Mouse (Mus musculus) heart, embryonic 11.5 days (tissue): Measurements from ENCODE around the gene Ttc7b. TPM values are rescaled to one million over a fixed set of nuclear protein-coding genes. Genes with fewer than 3 reads are reported as not detected.

ENCODE experiments used
- ATAC-seq: fragments of 200-750 bp; cut with Nextera tagmentation; replicated peaks from 2 replicates; pipeline ENCODE4 v1.8.0; 2017; ENCODE audit warnings: moderate library complexity; ENCODE audit not compliant: insufficient number of reproducible peaks, low FRiP score, low TSS enrichment
- H3K27ac ChIP-seq: fragments of 300-500 bp; sonication (generic); 2 replicates; pipeline ENCODE4 v1.5.1; 2014; ENCODE audit warnings: mild to moderate bottlenecking, low read depth, low read length
- H3K27me3 ChIP-seq: fragments of 300-500 bp; sonication (generic); 2 replicates; pipeline ENCODE4 v1.6.1; 2014; ENCODE audit warnings: mild to moderate bottlenecking, low read length, mixed read lengths; ENCODE audit not compliant: control insufficient read depth, insufficient read depth
- H3K36me3 ChIP-seq: fragments of 300-500 bp; sonication (generic); 2 replicates; pipeline ENCODE4 v1.6.1; 2014; ENCODE audit warnings: mild to moderate bottlenecking, low read length, moderate library complexity, mixed read lengths; ENCODE audit not compliant: control insufficient read depth, insufficient read depth
- H3K4me1 ChIP-seq: fragments of 300-500 bp; sonication (generic); 2 replicates; pipeline ENCODE4 v1.6.1; 2014; ENCODE audit warnings: low read length; ENCODE audit not compliant: control insufficient read depth, insufficient read depth
- H3K4me2 ChIP-seq: fragments of 300-500 bp; sonication (generic); 2 replicates; pipeline ENCODE4 v1.6.1; 2014; ENCODE audit warnings: mild to moderate bottlenecking, moderate library complexity
- H3K4me3 ChIP-seq: fragments of 300-500 bp; sonication (generic); 2 replicates; pipeline ENCODE4 v1.5.1; 2014; ENCODE audit warnings: low read depth, low read length
- H3K9ac ChIP-seq: fragments of 300-500 bp; sonication (generic); 2 replicates; pipeline ENCODE4 v1.6.1; 2014; ENCODE audit warnings: mild to moderate bottlenecking, low read depth, low read length, moderate library complexity
- H3K9me3 ChIP-seq: fragments of 300-500 bp; sonication (generic); replicated peaks from 2 replicates; pipeline ENCODE4 v1.6.1; 2016; ENCODE audit warnings: low read length; ENCODE audit not compliant: control insufficient read depth
- WGBS: fragments of 180-500 bp; shearing (Covaris S2); extraction: QIAGEN DNeasy Blood & Tissue Kit; methylation state at CpG from one replicate; pipeline ENCODE4 v1.1.7; 2014; ENCODE audit not compliant: insufficient replicate concordance; 5-methylcytosine and 5-hydroxymethylcytosine counted together
- polyA plus RNA-seq: library from polyadenylated mRNA; unstranded; fragments of >200 nt; fragmentation: Nextera tagmentation; extraction: Ambion mirVana; gene quantifications from 2 replicates; pipeline ENCODE4 v1.2.1, GENCODE M21; 2014

Gene Ttc7b
- polyA plus RNA-seq, 1 experiment from 2014 or later = 11.4 TPM

DNA sequence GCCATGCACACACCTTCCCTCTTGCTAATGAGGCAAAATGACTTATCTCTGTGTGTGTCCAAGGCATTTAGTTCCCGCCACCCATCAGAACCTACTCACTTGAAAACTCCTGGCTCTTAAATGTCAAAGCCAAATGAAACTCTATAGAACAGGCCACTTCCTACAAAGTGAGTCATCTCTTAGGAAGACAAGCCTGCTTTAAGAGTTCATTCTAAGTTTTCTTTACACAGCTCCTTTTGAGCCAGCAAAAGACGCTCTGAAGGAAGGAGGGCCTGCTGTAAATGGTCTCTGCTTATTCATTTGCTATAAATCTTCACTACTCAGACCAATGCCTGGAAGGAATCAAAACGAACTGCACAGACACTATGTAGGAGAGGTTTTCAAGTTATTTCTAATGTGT lies 116.2 kb downstream of the Ttc7b start:
- Histone ChIP-seq H3K27me3 (no peaks in the 10 kb centered on the region), H3K36me3 (peaks cover 3% of the 10 kb centered on the region; the same call in 1 of the 2 replicates), H3K9me3 (no peaks in the 10 kb centered on the region), H3K27ac (no peak overlapping the region), H3K4me1 (no peaks in the 10 kb centered on the region; the same call in 1 of the 2 replicates), H3K9ac (no peak overlapping the region), H3K4me2 (no peak overlapping the region), H3K4me3 (no peak overlapping the region)
- WGBS = 72% methylated on average over 3 of the region's 3 CpGs
- ATAC-seq = no peak

DNA sequence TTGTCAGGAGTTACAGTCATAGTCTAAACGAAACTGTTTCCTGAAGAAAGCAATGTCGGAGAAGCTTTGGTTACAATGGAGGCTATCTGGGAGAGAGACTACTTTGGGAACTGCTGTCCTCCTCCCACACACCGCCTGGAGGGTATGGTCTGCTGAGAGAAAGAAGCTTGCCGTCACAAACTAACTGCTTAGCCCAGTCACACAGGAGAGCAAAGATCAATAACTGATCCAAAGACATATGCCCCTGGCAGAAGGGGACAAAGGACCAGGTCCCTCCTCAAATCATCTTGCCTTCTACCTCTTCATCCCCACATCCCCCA lies 117.7 kb downstream of the Ttc7b start:
- ATAC-seq = no peak
- no peak overlapping the region for H3K4me3 ChIP-seq
- H3K27me3 ChIP-seq = no peaks in the 10 kb centered on the region
- H3K9ac ChIP-seq = no peak overlapping the region
- H3K27ac ChIP-seq = no peak overlapping the region
- H3K36me3 ChIP-seq = peaks cover 3% of the 10 kb centered on the region; the same call in 1 of the 2 replicates
- 78% methylated on average over 4 of the region's 4 CpGs for WGBS
- no peaks in the 10 kb centered on the region; the same call in 1 of the 2 replicates for H3K4me1 ChIP-seq
- H3K4me2 ChIP-seq = no peak overlapping the region
- H3K9me3 ChIP-seq = no peaks in the 10 kb centered on the region

DNA sequence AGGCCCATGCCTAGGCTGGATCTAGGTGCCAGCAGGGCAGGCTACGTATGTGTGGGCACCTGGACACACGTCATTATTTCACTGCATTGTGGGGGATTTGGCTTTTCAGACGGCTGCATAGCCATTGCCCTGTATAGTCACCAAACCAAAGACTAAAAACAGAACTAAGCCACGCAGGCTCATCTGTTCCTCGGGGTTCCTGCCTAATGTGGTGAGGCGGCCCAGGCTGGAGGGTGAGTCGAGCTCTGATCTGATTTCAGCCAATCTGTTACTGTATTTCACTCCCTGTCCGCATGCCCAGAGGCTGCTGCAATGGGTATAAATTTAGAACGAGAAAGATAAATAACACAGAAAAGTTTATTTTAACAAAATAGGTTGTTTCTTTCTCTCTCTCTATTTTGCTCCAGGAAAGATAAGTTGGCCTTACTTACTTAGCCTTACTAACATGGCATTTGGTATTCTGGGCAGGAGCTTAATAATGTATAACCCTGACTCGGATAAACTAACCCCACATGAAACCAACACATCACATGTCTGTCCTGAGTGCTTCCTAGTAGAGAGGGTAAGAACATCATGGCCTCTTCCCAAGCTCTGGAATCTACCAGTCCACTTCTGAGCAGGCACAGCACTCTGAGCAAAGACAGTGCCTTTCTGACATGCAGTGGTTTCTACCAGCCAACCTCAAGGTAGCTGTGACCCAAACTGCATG lies 118.2 kb downstream of the Ttc7b start:
- Histone ChIP-seq H3K9me3 (no peaks in the 10 kb centered on the region), H3K4me1 (no peaks in the 10 kb centered on the region; the same call in 1 of the 2 replicates), H3K36me3 (peaks cover 3% of the 10 kb centered on the region; the same call in 1 of the 2 replicates), H3K9ac (no peak overlapping the region), H3K4me3 (no peak overlapping the region), H3K4me2 (no peak overlapping the region), H3K27me3 (no peaks in the 10 kb centered on the region), H3K27ac (no peak overlapping the region)
- no peak for ATAC-seq
- 77% methylated on average over 10 of the region's 10 CpGs for WGBS

DNA sequence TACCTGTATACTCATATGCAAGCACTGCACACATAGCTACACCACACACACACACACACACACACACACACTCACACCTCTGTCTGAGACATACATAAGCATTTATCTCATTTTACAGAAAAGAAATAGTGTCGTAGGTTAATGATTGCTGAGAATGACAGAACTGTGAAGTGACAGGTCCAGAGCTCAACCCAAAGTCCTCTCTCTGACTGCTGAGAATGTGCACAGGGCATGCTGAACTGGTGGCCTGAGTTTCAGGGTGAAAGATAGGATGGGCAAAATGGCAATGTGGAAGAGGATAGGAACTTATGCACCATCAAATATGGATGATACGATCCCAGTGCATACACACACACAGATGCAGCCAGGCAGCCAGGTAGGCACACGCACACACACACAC lies 120.5 kb downstream of the Ttc7b start:
- 90% methylated on average over 3 of the region's 3 CpGs for WGBS
- no peak overlapping the region for H3K4me3 ChIP-seq
- ATAC-seq = no peak
- no peaks in the 10 kb centered on the region; the same call in 1 of the 2 replicates for H3K4me1 ChIP-seq
- H3K27ac ChIP-seq = no peak overlapping the region
- H3K9me3 ChIP-seq = no peaks in the 10 kb centered on the region
- H3K4me2 ChIP-seq = no peak overlapping the region
- no peaks in the 10 kb centered on the region for H3K27me3 ChIP-seq
- H3K36me3 ChIP-seq = peaks cover 3% of the 10 kb centered on the region; the same call in 1 of the 2 replicates
- H3K9ac ChIP-seq = no peak overlapping the region

DNA sequence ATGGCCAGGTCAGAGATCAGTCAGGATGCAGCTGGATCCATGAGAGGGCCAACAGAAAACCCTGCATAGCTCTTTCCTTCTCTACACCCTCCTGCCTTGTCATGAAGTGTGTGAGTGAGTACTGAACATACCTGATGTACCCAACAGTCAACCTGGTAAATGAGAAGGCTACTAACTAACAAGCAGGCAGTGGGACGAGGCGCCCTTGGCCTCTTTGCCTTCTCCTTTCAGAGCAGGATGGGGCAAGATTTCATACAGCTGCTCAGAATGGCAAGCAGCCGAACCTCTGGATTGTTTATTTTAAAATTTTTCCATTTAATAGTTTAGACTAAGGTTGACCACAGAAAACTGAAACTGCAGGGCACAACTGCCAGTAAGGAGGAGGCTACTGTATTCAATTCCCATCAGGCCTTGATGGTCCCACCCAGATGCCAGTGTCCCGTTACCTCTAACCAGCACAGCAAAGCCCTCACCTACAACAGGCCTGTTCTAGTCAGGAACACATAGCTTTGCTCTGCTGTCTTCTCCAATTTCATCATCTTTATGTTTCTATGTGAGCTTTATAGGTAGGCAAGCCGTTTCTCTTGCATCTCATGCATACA lies 121.4 kb downstream of the Ttc7b start:
- no peak for ATAC-seq
- no peak overlapping the region for H3K27ac ChIP-seq
- H3K9me3 ChIP-seq = no peaks in the 10 kb centered on the region
- 80% methylated on average over 5 of the region's 5 CpGs for WGBS
- no peaks in the 10 kb centered on the region for H3K27me3 ChIP-seq
- H3K4me2 ChIP-seq = no peak overlapping the region
- no peak overlapping the region for H3K9ac ChIP-seq
- no peaks in the 10 kb centered on the region; the same call in 1 of the 2 replicates for H3K4me1 ChIP-seq
- no peak overlapping the region for H3K4me3 ChIP-seq
- peaks cover 6% of the 10 kb centered on the region; the same call in 1 of the 2 replicates for H3K36me3 ChIP-seq

DNA sequence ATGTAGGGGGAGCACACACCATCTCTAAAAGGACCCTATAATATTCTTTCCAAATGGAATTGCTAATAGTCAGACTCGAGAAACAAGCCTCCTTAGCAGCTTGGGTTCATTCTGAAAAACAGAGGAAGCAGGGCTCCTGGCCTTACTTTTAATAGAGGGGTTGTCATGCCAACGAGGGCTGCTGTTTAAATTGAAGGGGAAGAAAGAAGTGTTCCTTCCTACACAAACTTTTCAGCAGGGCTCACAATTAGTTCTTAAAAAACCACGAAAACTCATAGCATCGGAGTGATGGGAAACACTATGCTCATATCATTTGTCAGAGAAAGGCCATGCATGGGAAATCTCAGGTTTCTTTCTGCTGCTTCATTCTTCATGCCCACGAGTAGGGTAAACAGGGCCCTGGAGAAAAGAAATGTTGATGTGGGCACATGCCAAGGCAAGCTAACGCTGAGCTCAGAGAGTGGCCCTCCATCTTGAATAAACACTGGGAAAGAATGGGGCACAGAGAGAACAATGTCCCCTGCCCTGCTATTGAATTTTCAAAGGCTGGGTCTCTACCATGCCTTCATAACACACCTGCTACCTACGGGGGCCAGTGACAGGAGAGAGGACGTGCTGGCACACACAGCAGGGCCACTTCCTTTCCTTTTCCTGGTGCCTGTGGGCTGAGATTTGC lies 122.2 kb downstream of the Ttc7b start:
- Histone ChIP-seq H3K4me1 (no peaks in the 10 kb centered on the region; the same call in 1 of the 2 replicates), H3K9ac (no peak overlapping the region), H3K27ac (no peak overlapping the region), H3K9me3 (no peaks in the 10 kb centered on the region), H3K4me2 (no peak overlapping the region), H3K4me3 (no peak overlapping the region), H3K36me3 (peaks cover 6% of the 10 kb centered on the region; the same call in 1 of the 2 replicates), H3K27me3 (no peaks in the 10 kb centered on the region)
- no peak for ATAC-seq
- WGBS = 78% methylated on average over 8 of the region's 8 CpGs

DNA sequence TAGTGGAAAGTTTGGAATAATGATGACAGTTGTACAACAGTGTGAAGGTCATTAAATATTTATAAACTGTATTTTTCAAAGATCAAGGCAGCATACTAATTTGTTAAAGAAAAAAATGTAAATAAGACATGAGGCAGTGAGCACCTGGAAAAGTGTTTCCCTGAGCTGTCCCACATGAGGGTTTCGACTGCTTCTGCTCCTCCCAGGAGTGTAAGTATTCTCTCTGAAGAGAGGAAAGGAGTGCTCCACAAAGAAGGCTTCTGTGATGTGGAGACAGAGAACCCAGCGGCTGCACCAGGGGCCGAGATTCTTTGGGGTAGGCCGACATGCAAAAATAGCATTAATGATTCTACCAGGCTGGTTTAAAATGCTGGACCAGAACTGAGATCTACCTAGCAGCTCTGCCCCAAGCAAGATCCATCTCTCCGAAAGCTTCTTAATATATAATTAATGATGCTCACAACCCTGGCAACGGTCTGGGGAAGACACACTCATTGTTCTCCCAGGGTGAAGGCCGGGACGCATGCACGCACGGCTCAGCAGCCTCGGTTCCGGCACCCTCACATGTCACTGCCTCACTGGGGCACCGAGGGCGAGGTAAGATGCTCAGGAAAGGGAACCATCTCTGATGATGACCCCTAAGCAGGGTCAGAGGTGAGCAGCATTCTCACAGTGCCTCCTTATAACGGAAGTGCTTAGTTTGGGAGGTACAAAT lies 123.0 kb downstream of the Ttc7b start:
- Histone ChIP-seq H3K4me2 (no peak overlapping the region), H3K9me3 (no peaks in the 10 kb centered on the region), H3K36me3 (peaks cover 6% of the 10 kb centered on the region; the same call in 1 of the 2 replicates), H3K27me3 (no peaks in the 10 kb centered on the region), H3K4me1 (no peaks in the 10 kb centered on the region; the same call in 1 of the 2 replicates), H3K27ac (no peak overlapping the region), H3K4me3 (no peak overlapping the region), H3K9ac (no peak overlapping the region)
- WGBS = 87% methylated on average over 15 of the region's 15 CpGs
- ATAC-seq = no peak

DNA sequence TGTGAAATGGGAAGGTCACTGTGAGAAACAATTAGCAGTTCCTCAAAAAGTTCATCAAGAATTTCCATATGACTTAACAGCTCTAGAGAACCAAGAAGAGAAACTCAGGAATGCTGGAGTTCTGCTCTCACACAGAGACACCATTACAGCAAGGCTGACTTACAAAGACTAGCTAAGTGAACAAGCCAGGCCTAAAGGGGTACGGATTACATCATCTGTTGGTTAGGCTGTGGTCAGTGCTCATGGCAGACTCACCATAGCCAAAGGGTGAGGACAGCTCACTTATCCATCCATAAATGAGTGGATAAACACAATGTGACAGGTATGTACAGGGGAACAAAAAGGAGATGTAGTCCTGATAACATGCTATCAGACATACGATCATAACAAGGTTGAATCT lies 123.8 kb downstream of the Ttc7b start:
- H3K4me2 ChIP-seq = no peak overlapping the region
- no peaks in the 10 kb centered on the region for H3K27me3 ChIP-seq
- H3K9ac ChIP-seq = no peak overlapping the region
- H3K4me3 ChIP-seq = no peak overlapping the region
- H3K9me3 ChIP-seq = no peaks in the 10 kb centered on the region
- 87% methylated on average over 2 of the region's 2 CpGs for WGBS
- no peak overlapping the region for H3K27ac ChIP-seq
- peaks cover 6% of the 10 kb centered on the region; the same call in 1 of the 2 replicates for H3K36me3 ChIP-seq
- no peaks in the 10 kb centered on the region for H3K4me1 ChIP-seq
- ATAC-seq = no peak
